Mouse (Mus musculus) lung, embryonic 16.5 days (tissue): ENCODE measurements around the gene Hnrnpul1. TPM values are rescaled to one million over a fixed set of nuclear protein-coding genes. Genes with fewer than 3 reads are reported as not detected.

Source experiments
- ATAC-seq: fragments of 200-750 bp; cut with Nextera tagmentation; 2 replicates; pipeline ENCODE4 v1.8.0; 2017; ENCODE audit warnings: low read depth, mild to moderate bottlenecking, moderate library complexity
- H3K27ac ChIP-seq: fragments of 300-500 bp; sonication (generic); 2 replicates; pipeline ENCODE4 v1.5.1; 2014; ENCODE audit warnings: mild to moderate bottlenecking, control low read depth, low read length
- H3K27me3 ChIP-seq: fragments of 300-500 bp; sonication (generic); 2 replicates; pipeline ENCODE4 v1.6.1; 2014; ENCODE audit warnings: low read depth, low read length, mixed read lengths; ENCODE audit not compliant: control insufficient read depth, insufficient read depth
- H3K36me3 ChIP-seq: fragments of 300-500 bp; sonication (generic); 2 replicates; pipeline ENCODE4 v1.6.1; 2014; ENCODE audit warnings: low read length; ENCODE audit not compliant: control insufficient read depth, insufficient read depth
- H3K4me1 ChIP-seq: fragments of 300-500 bp; sonication (generic); replicated peaks from 2 replicates; pipeline ENCODE4 v1.6.1; 2014; ENCODE audit warnings: low read length, mixed read lengths; ENCODE audit not compliant: control insufficient read depth, insufficient read depth
- H3K4me2 ChIP-seq: fragments of 300-500 bp; sonication (generic); 2 replicates; pipeline ENCODE4 v1.6.1; 2014; ENCODE audit warnings: low read depth, low read length, control low read depth
- H3K4me3 ChIP-seq: fragments of 300-500 bp; sonication (generic); 2 replicates; pipeline ENCODE4 v1.5.1; 2014; ENCODE audit warnings: mild to moderate bottlenecking, low read length, control low read depth
- H3K9ac ChIP-seq: fragments of 300-500 bp; sonication (generic); 2 replicates; pipeline ENCODE4 v1.6.1; 2014; ENCODE audit warnings: low read length, control low read depth
- H3K9me3 ChIP-seq: fragments of 300-500 bp; sonication (generic); 2 replicates; pipeline ENCODE4 v1.6.1; 2016; ENCODE audit warnings: low read length; ENCODE audit not compliant: control insufficient read depth
- WGBS: fragments of 180-500 bp; shearing (Covaris S2); extraction: QIAGEN DNeasy Blood & Tissue Kit; methylation state at CpG from one replicate; pipeline ENCODE4 v1.1.7; 2014; 5-methylcytosine and 5-hydroxymethylcytosine counted together
- polyA plus RNA-seq: library from polyadenylated mRNA; unstranded; fragments of >200 nt; fragmentation: Nextera tagmentation; extraction: Ambion mirVana; gene quantifications from 2 replicates; pipeline ENCODE4 v1.2.1, GENCODE M21; 2015

Gene Hnrnpul1
- polyA plus RNA-seq, 1 experiment from 2014 or later, result 55.8 TPM

GRCm38 (mm10) chr7:25672442-25672841 lies 82.1 kb downstream of the Hnrnpul1 start:
- Histone ChIP-seq H3K4me2 (no peak overlapping the region), H3K27ac (no peak overlapping the region)
- WGBS, result 48% methylated on average over 4 of the region's 4 CpGs

GRCm38 (mm10) chr7:25671686-25672085 lies 82.9 kb downstream of the Hnrnpul1 start:
- Histone ChIP-seq H3K27ac (no peak overlapping the region), H3K4me1 (peaks cover 16% of the 10 kb centered on the region), H3K4me3 (no peak overlapping the region), H3K4me2 (no peak overlapping the region), H3K9ac (no peak overlapping the region), H3K27me3 (peaks cover 21% of the 10 kb centered on the region), H3K36me3 (0 out of 2 replicates have a peak, but pooled peaks cover 3% of the 10 kb centered on the region), H3K9me3 (no peaks in the 10 kb centered on the region)
- no peak for ATAC-seq
- WGBS, result 38% methylated on average over 2 of the region's 2 CpGs

More at GRCm38 (mm10) chr7:25672442-25672841, 82.1 kb downstream of the Hnrnpul1 start:
- Histone ChIP-seq H3K36me3 (0 out of 2 replicates have a peak, but pooled peaks cover 3% of the 10 kb centered on the region), H3K4me1 (peaks cover 19% of the 10 kb centered on the region), H3K9me3 (no peaks in the 10 kb centered on the region), H3K27me3 (peaks cover 21% of the 10 kb centered on the region), H3K9ac (no peak overlapping the region), H3K4me3 (no peak overlapping the region)
- ATAC-seq, result no peak

Other genes starting within 250 kb of the Hnrnpul1 start
- gene Ceacam2, start 214.9 kb downstream of the Hnrnpul1 start, polyA plus RNA-seq, result 0.09 TPM in 1 of 2 replicates, not detected in the other
- gene Erich4, start 138.9 kb downstream of the Hnrnpul1 start, polyA plus RNA-seq, result 0.23 TPM in 1 of 2 replicates, not detected in the other
- gene Dmac2, start 135.3 kb downstream of the Hnrnpul1 start, polyA plus RNA-seq, result 34.5 TPM in 2 replicates
- 10.5 and 11.1 TPM in 2 replicates for gene B3gnt8, start 128.1 kb downstream of the Hnrnpul1 start, polyA plus RNA-seq
- 64.6 and 67.6 TPM in 2 replicates for gene Bckdha, start 95.8 kb downstream of the Hnrnpul1 start, polyA plus RNA-seq
- gene Exosc5, start 95.6 kb downstream of the Hnrnpul1 start, polyA plus RNA-seq, result 70.6 and 71.2 TPM in 2 replicates
- 3.6 and 3.9 TPM in 2 replicates for gene Tmem91, start 79.6 kb downstream of the Hnrnpul1 start, polyA plus RNA-seq
- 33.1 and 35.8 TPM in 2 replicates for gene B9d2, start 74.0 kb downstream of the Hnrnpul1 start, polyA plus RNA-seq
- 3.1 and 3.4 TPM in 2 replicates for gene Tgfb1, start 67.8 kb downstream of the Hnrnpul1 start, polyA plus RNA-seq
- 21.1 and 24.9 TPM in 2 replicates for gene Ccdc97, start 35.7 kb downstream of the Hnrnpul1 start, polyA plus RNA-seq
- gene Axl, start 33.9 kb upstream of the Hnrnpul1 start, polyA plus RNA-seq, result 53.6 and 55.1 TPM in 2 replicates
- gene Cyp2s1, start 62.2 kb upstream of the Hnrnpul1 start, polyA plus RNA-seq, result 18.9 and 21.0 TPM in 2 replicates
- 0.60 and 1.4 TPM in 2 replicates for gene Cyp2b10, start 142.9 kb upstream of the Hnrnpul1 start, polyA plus RNA-seq